Mouse (Mus musculus) kidney, embryonic 16.5 days (tissue): ENCODE results near the gene Dct. TPM values are rescaled to one million over a fixed set of nuclear protein-coding genes. Genes with fewer than 3 reads are reported as not detected.
A peak's percentile ranks its signal among the peaks of the same experiment; 100 is the strongest.

ENCODE experiments used
- ATAC-seq: fragments of 200-750 bp; cut with Nextera tagmentation; 2 replicates; pipeline ENCODE4 v1.8.0; 2017; ENCODE audit warnings: moderate TSS enrichment; ENCODE audit not compliant: low FRiP score, low TSS enrichment
- H3K27ac ChIP-seq: fragments of 300-500 bp; sonication (generic); 2 replicates; pipeline ENCODE4 v1.5.1; 2014; ENCODE audit warnings: low read length
- H3K27me3 ChIP-seq: fragments of 300-500 bp; sonication (generic); 2 replicates; pipeline ENCODE4 v1.6.1; 2014; ENCODE audit warnings: low read length, control low read depth, mixed read lengths; ENCODE audit not compliant: insufficient read depth
- H3K36me3 ChIP-seq: fragments of 300-500 bp; sonication (generic); 2 replicates; pipeline ENCODE4 v1.6.1; 2014; ENCODE audit warnings: low read length, control low read depth, mixed read lengths; ENCODE audit not compliant: insufficient read depth
- H3K4me1 ChIP-seq: fragments of 300-500 bp; sonication (generic); 2 replicates; pipeline ENCODE4 v1.6.1; 2014; ENCODE audit warnings: low read length, control low read depth, mixed read lengths; ENCODE audit not compliant: insufficient read depth
- H3K4me2 ChIP-seq: fragments of 300-500 bp; sonication (generic); replicated peaks from 2 replicates; pipeline ENCODE4 v1.6.1; 2014; ENCODE audit warnings: low read depth, low read length
- H3K4me3 ChIP-seq: fragments of 300-500 bp; sonication (generic); 2 replicates; pipeline ENCODE4 v1.5.1; 2014; ENCODE audit warnings: mild to moderate bottlenecking, low read length
- H3K9ac ChIP-seq: fragments of 300-500 bp; sonication (generic); replicated peaks from 2 replicates; pipeline ENCODE4 v1.6.1; 2014; ENCODE audit warnings: low read length
- H3K9me3 ChIP-seq: fragments of 300-500 bp; sonication (generic); 2 replicates; pipeline ENCODE4 v1.6.1; 2016; ENCODE audit warnings: low read length, control low read depth
- WGBS: fragments of 180-500 bp; shearing (Covaris S2); extraction: QIAGEN DNeasy Blood & Tissue Kit; methylation state at CpG from one replicate; pipeline ENCODE4 v1.1.7; 2014; 5-methylcytosine and 5-hydroxymethylcytosine counted together
- polyA plus RNA-seq: library from polyadenylated mRNA; unstranded; fragments of >200 nt; fragmentation: Nextera tagmentation; extraction: Ambion mirVana; gene quantifications from 2 replicates; pipeline ENCODE4 v1.2.1, GENCODE M21; 2015

The Dct gene
- polyA plus RNA-seq, 1 experiment from 2014 or later: 0.76 TPM

DNA sequence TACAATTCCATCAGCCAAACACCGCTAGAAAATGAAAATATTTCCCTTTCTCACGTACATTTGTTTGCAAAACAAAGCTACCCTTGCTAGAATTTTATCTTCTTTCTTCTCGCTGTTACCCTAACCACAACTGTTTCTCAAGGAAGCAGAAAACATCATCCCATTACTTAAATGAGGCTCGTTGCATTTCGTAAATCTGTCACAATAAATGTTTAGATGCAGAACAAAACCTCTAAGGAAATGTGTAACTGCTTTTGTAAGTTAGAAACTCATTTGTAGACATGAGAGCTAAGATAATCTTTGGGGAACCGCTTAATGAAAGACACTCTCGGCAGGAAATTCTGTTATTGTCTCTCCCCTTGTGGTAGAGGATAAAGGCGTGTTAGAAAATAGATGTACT lies 38.8 kb downstream of the Dct start:
- H3K4me3 ChIP-seq: no peak overlapping the region
- no peak overlapping the region for H3K27ac ChIP-seq
- H3K9ac ChIP-seq: no peak overlapping the region
- H3K9me3 ChIP-seq: no peaks in the 10 kb centered on the region
- 84% methylated on average over 8 of the region's 8 CpGs for WGBS
- 0 out of 2 replicates have a peak, but pooled peaks cover 4% of the 10 kb centered on the region for H3K27me3 ChIP-seq
- H3K36me3 ChIP-seq: no peaks in the 10 kb centered on the region
- H3K4me2 ChIP-seq: no peak overlapping the region
- ATAC-seq: no peak
- H3K4me1 ChIP-seq: no peaks in the 10 kb centered on the region

- Histone ChIP-seq H3K27me3 (no peaks in the 10 kb centered on the region), H3K9me3 (no peaks in the 10 kb centered on the region), H3K4me3 (no peak overlapping the region), H3K9ac (no peak overlapping the region), H3K27ac (no peak overlapping the region), H3K36me3 (no peaks in the 10 kb centered on the region), H3K4me1 (no peaks in the 10 kb centered on the region), H3K4me2 (no peak overlapping the region)
- WGBS: 59% methylated on average over 9 of the region's 9 CpGs
- no peak for ATAC-seq
Observed at GRCm38 (mm10) chr14:118009541-118009940, 42.5 kb downstream of the Dct start.

DNA sequence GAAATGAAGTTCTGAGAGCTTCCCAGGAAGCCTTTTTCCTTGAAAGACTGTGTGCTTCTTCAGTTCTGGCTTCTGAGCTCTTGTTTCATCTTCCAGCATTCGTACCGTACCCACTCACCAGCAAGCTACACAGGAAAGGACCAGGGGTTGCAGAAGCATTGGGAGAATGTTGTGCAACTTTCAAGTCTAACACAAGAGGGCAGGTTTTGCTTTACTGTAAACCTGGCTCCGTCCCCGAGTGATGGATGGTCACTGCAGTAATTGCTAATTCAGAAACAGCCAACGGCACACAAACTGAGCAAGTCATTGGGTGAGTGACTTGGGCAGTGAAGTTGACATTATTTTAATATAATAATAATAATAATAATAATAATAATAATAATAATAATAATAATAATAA lies 46.3 kb downstream of the Dct start:
- Histone ChIP-seq H3K4me2 (no peak overlapping the region), H3K9ac (no peak overlapping the region), H3K4me1 (peaks cover 10% of the 10 kb centered on the region; the same call in 1 of the 2 replicates), H3K27ac (no peak overlapping the region), H3K4me3 (no peak overlapping the region), H3K9me3 (no peaks in the 10 kb centered on the region), H3K36me3 (no peaks in the 10 kb centered on the region), H3K27me3 (peaks cover 6% of the 10 kb centered on the region; the same call in 1 of the 2 replicates)
- ATAC-seq: peak; percentile 33; the same call in 1 of the 2 replicates
- 15% methylated on average over 5 of the region's 5 CpGs for WGBS

DNA sequence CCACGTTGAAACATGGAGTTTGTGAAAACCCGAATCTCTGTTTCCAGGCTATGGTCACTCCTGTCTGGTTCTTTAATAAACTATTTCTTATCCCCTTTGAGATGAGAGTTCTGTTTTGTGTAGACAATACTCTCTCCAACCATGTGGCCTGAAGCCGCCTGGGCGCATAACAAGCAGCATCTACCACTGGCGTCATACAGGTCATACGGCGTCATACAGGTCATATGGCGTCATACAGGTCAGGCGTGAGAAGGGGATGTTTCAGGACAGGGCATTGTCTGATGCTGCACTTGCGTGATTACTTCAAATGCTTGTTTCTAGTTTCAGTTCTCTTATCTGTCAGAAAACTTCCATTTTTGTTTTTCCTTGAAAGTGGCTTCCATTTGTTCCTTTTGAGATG lies 47.6 kb downstream of the Dct start:
- Histone ChIP-seq H3K4me1 (peaks cover 10% of the 10 kb centered on the region; the same call in 1 of the 2 replicates), H3K4me2 (no peak overlapping the region), H3K9ac (no peak overlapping the region), H3K27ac (no peak overlapping the region), H3K36me3 (no peaks in the 10 kb centered on the region), H3K27me3 (peaks cover 10% of the 10 kb centered on the region), H3K9me3 (no peaks in the 10 kb centered on the region), H3K4me3 (no peak overlapping the region)
- ATAC-seq: no peak
- WGBS: 87% methylated on average over 10 of the region's 10 CpGs

DNA sequence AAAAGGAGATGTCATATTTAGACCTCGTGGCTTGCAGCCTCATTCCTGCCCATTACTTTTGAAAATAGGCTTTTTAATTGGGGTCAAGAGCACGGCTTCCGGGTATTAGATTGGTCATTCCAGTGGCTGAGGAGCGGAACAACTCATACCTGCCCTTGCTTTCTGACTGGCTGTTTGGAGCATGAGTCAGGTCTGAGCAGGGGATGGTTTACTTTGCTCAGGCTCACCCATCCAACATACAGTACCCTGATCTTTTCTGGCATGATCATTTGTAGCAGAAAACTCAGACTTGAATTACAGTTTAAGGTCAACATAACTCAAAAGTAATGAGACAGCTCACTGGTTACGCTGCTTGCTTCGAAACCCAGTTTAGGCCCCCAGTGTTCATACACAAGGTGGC lies 58.2 kb downstream of the Dct start:
- Histone ChIP-seq H3K4me3 (no peak overlapping the region), H3K36me3 (no peaks in the 10 kb centered on the region), H3K4me1 (no peaks in the 10 kb centered on the region), H3K9ac (no peak overlapping the region), H3K4me2 (no peak overlapping the region), H3K27me3 (no peaks in the 10 kb centered on the region), H3K27ac (no peak overlapping the region), H3K9me3 (peaks cover 3% of the 10 kb centered on the region; the same call in 1 of the 2 replicates)
- 72% methylated on average over 6 of the region's 6 CpGs for WGBS
- no peak for ATAC-seq

DNA sequence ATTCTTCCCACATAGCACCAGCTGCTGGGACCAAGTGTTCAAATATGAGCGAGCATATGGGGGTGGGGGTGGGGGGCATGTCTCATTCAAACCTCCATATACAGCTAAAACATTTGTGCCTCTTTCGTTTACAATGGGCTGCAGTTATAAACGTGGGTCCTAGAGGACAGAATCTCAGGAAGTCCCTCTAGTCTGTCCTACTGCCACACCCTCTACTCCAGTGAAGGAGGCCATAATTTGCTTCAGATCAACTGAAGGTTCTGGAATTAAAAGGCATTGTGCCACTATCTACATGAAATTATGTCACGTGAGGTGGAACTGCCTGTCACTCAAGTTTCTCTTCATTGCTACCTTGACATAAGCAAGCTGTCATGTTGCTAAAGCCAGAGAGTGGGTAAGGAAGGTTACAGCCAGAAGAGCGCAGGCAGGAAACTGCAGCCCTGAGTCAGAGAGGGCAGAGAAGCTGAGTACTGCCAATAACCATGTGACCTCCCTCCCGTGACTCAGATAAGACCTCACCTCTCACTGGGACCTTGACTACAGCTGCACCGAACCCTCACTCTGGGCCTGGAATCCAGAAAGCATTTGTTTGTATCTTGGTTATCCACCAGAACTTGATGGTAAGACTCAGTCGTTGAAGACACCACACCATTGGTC lies 59.3 kb downstream of the Dct start:
- ATAC-seq: no peak
- Histone ChIP-seq H3K9me3 (peaks cover 3% of the 10 kb centered on the region; the same call in 1 of the 2 replicates), H3K36me3 (no peaks in the 10 kb centered on the region), H3K27me3 (no peaks in the 10 kb centered on the region), H3K4me2 (no peak overlapping the region), H3K4me1 (no peaks in the 10 kb centered on the region), H3K4me3 (no peak overlapping the region), H3K9ac (no peak overlapping the region), H3K27ac (no peak overlapping the region)
- 65% methylated on average over 8 of the region's 8 CpGs for WGBS

GRCm38 (mm10) chr14:117990203-117990602 lies 61.8 kb downstream of the Dct start:
- 51% methylated on average over 8 of the region's 8 CpGs for WGBS
- Histone ChIP-seq H3K4me3 (no peak overlapping the region), H3K36me3 (no peaks in the 10 kb centered on the region), H3K4me1 (no peaks in the 10 kb centered on the region), H3K9ac (no peak overlapping the region), H3K9me3 (no peaks in the 10 kb centered on the region), H3K27me3 (no peaks in the 10 kb centered on the region), H3K27ac (no peak overlapping the region), H3K4me2 (no peak overlapping the region)
- ATAC-seq: no peak

DNA sequence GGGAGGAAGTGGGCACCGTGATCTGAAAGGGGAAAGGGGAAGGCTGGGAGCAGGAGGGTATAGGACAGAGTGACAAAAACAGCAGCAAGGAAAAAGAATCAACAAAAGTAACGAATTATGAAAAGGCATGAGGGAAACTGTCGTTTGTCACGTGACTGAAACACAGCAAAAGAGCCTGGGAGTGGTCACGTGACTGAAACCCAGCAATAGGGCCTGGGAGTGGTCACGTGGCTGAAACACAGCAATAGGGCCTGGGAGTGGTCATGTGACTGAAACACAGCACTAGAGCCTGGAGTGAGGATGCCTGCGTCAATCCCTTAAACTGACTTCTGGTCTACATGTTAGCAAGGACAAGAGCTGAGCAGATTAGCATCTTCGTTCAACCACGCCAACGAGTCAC lies 63.6 kb downstream of the Dct start:
- H3K36me3 ChIP-seq: no peaks in the 10 kb centered on the region
- ATAC-seq: no peak
- H3K4me3 ChIP-seq: no peak overlapping the region
- no peak overlapping the region for H3K9ac ChIP-seq
- no peaks in the 10 kb centered on the region for H3K4me1 ChIP-seq
- 84% methylated on average over 10 of the region's 10 CpGs for WGBS
- no peak overlapping the region for H3K27ac ChIP-seq
- no peaks in the 10 kb centered on the region for H3K9me3 ChIP-seq
- no peak overlapping the region for H3K4me2 ChIP-seq
- no peaks in the 10 kb centered on the region for H3K27me3 ChIP-seq

DNA sequence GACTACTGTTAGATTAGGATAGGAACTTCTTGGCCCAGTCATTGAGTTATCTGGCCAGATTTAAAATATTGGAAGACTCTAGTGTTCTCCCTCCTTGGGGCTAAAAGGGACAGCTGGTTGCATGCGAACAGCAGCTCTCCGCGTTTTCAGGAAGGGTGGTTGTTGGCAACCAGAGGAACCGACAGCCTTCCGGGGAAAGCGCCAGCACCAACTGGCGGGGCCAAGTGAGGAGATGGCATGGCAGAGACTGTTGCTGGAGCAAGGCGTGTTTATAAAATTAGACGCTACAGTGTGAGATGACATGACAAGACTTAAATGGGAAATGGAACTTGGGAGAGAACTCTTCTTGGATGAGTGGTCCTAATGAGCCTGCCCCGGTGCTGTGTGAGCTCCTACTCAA lies 70.5 kb downstream of the Dct start:
- no peak for ATAC-seq
- 94% methylated on average over 10 of the region's 10 CpGs for WGBS
- Histone ChIP-seq H3K27me3 (no peaks in the 10 kb centered on the region), H3K36me3 (no peaks in the 10 kb centered on the region), H3K9ac (no peak overlapping the region), H3K27ac (no peak overlapping the region), H3K9me3 (no peaks in the 10 kb centered on the region), H3K4me1 (no peaks in the 10 kb centered on the region), H3K4me2 (no peak overlapping the region), H3K4me3 (no peak overlapping the region)

- no peaks in the 10 kb centered on the region for H3K9me3 ChIP-seq
- H3K36me3 ChIP-seq: peaks cover 7% of the 10 kb centered on the region
- H3K4me3 ChIP-seq: no peak overlapping the region
- no peaks in the 10 kb centered on the region for H3K4me1 ChIP-seq
- 92% methylated on average over 5 of the region's 5 CpGs for WGBS
- H3K9ac ChIP-seq: no peak overlapping the region
- ATAC-seq: no peak
- H3K27me3 ChIP-seq: no peaks in the 10 kb centered on the region
- no peak overlapping the region for H3K4me2 ChIP-seq
- H3K27ac ChIP-seq: no peak overlapping the region
Observed at GRCm38 (mm10) chr14:117972576-117972975, 79.5 kb downstream of the Dct start.
